Mouse (Mus musculus) liver, embryonic 12.5 days (tissue): ENCODE data around the gene Tnfrsf8. TPM values are rescaled to one million over a fixed set of nuclear protein-coding genes. Genes with fewer than 3 reads are reported as not detected.

Source experiments
- ATAC-seq: fragments of 200-750 bp; cut with Nextera tagmentation; 2 replicates; pipeline ENCODE4 v1.8.0; 2017; ENCODE audit warnings: moderate number of reproducible peaks, mild to moderate bottlenecking, moderate library complexity
- H3K27ac ChIP-seq: fragments of 300-500 bp; sonication (generic); 2 replicates; pipeline ENCODE4 v1.5.1; 2016; ENCODE audit warnings: mild to moderate bottlenecking
- H3K27me3 ChIP-seq: fragments of 300-500 bp; sonication (generic); replicated peaks from 2 replicates; pipeline ENCODE4 v1.6.1; 2016; ENCODE audit warnings: mild to moderate bottlenecking, moderate library complexity
- H3K36me3 ChIP-seq: fragments of 300-500 bp; sonication (generic); 2 replicates; pipeline ENCODE4 v1.6.1; 2016; ENCODE audit warnings: mild to moderate bottlenecking, moderate library complexity
- H3K4me1 ChIP-seq: fragments of 300-500 bp; sonication (generic); 2 replicates; pipeline ENCODE4 v1.6.1; 2016
- H3K4me2 ChIP-seq: fragments of 300-500 bp; sonication (generic); 2 replicates; pipeline ENCODE4 v1.6.1; 2016; ENCODE audit warnings: mild to moderate bottlenecking, moderate library complexity
- H3K4me3 ChIP-seq: fragments of 300-500 bp; sonication (generic); 2 replicates; pipeline ENCODE4 v1.5.1; 2016; ENCODE audit warnings: mild to moderate bottlenecking, moderate library complexity
- H3K9ac ChIP-seq: fragments of 300-500 bp; sonication (generic); 2 replicates; pipeline ENCODE4 v1.6.1; 2016; ENCODE audit warnings: mild to moderate bottlenecking, moderate library complexity
- H3K9me3 ChIP-seq: fragments of 300-500 bp; sonication (generic); replicated peaks from 2 replicates; pipeline ENCODE4 v1.6.1; 2016; ENCODE audit warnings: mild to moderate bottlenecking, moderate library complexity
- WGBS: fragments of 180-500 bp; shearing (Covaris S2); methylation state at CpG from one replicate; pipeline ENCODE4 v1.1.7; 2016; ENCODE audit not compliant: insufficient replicate concordance; 5-methylcytosine and 5-hydroxymethylcytosine counted together
- polyA plus RNA-seq: library from polyadenylated mRNA; unstranded; fragments of >200 nt; fragmentation: Nextera tagmentation; extraction: Ambion mirVana; gene quantifications from 2 replicates; pipeline ENCODE4 v1.2.1, GENCODE M21; 2016

Tnfrsf8 gene
- polyA plus RNA-seq, 1 experiment from 2014 or later: not detected

DNA sequence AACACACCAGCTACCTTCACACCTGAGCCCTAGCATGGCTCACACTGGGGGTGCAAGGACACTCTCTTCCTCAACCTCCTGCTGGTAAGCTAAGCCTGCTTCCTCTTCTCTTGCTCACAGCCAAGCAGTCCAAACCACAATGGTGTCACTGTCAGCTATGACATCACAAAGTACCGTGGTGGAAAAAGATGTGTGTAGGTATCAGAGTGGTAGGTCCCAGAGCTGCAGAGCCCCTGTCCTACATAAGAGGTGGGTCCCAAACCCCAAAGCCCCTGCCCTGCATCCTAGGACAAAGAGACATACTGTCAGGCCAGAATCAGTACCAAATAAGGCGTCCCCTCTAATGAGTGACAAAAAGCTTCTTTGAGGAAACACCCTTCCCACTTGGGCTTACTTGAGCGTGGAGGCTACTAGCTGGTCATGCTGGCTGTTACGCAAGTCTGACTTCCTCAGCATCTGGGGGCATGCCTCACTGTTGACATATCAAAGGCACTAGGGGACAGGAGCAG, 74.2 kb downstream of the Tnfrsf8 start:
- Histone ChIP-seq H3K9ac (no peak overlapping the region), H3K27ac (no peak overlapping the region), H3K4me1 (peaks cover 11% of the 10 kb centered on the region; the same call in 1 of the 2 replicates), H3K9me3 (no peaks in the 10 kb centered on the region), H3K4me3 (no peak overlapping the region), H3K27me3 (peaks cover 18% of the 10 kb centered on the region), H3K36me3 (no peaks in the 10 kb centered on the region), H3K4me2 (no peak overlapping the region)
- peak; percentile 51 for ATAC-seq
- 32% methylated on average over 4 of the region's 4 CpGs for WGBS

DNA sequence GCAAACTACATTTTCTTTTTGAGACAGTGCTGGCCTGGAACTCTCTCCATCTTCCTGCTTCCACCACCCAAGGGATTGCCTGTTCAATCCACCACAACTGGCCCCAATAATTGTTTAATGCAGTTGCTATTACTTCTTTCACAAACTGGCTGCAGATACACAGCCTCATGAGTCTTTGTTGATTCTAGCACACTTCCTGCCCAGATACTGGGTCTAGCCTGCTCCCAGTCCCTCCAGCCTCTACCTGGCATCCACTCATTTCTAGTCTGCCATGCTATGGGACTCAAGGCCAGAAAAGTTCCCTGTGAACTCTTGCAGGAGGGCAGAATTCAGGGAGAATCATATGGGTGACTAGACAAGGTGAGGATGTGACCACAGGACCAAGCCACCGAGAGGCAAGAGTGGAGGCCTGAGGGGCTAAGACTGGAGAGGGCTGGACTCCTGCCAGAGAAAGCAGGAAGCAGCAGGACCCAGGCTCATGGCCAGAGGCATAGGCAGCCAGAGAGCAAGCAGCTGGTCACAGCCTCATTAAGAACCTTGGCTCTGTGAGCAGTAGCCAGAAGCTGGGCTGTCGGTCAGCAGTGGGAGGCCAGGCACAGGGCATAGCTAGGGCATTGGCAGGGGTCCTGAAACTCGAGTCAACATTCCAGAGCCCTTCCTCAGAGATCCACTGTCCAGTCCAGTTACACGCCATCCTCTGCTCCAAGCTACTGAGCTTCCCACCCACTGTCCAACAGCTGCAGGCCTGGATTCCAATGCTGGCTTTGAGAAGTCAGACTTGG, 75.7 kb downstream of the Tnfrsf8 start:
- 0 out of 2 replicates have a peak, but pooled peaks cover 3% of the 10 kb centered on the region for H3K27me3 ChIP-seq
- no peaks in the 10 kb centered on the region for H3K36me3 ChIP-seq
- H3K9me3 ChIP-seq: no peaks in the 10 kb centered on the region
- ATAC-seq: no peak
- 58% methylated on average over 4 of the region's 4 CpGs for WGBS
- H3K4me2 ChIP-seq: no peak overlapping the region
- no peak overlapping the region for H3K4me3 ChIP-seq
- peaks cover 9% of the 10 kb centered on the region; the same call in 1 of the 2 replicates for H3K4me1 ChIP-seq
- H3K27ac ChIP-seq: peak overlapping the region; percentile 8; the same call in 1 of the 2 replicates
- no peak overlapping the region for H3K9ac ChIP-seq

DNA sequence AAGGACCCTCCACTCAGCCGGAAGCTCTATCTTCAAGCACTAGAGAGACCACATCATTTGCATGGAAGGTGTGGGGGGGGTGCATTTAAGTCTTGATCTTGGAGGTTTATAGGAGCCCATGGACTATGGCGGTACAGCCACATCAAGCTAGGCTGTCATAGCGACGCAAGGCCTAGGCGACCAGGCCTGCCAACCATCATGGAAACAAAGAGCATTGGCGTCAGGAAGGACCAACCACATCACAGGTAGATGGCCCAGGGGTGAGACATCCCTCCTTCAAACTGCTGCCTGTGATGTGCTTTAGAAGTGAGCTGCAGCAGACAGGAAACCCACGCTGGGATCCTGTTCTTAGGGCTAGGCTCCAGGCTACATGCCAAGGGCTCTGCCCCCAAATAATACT, 78.9 kb downstream of the Tnfrsf8 start:
- Histone ChIP-seq H3K27ac (no peak overlapping the region), H3K36me3 (no peaks in the 10 kb centered on the region), H3K9ac (no peak overlapping the region), H3K9me3 (no peaks in the 10 kb centered on the region), H3K4me1 (0 out of 2 replicates have a peak, but pooled peaks cover 9% of the 10 kb centered on the region), H3K27me3 (no peaks in the 10 kb centered on the region), H3K4me2 (no peak overlapping the region), H3K4me3 (no peak overlapping the region)
- no peak for ATAC-seq
- 78% methylated on average over 7 of the region's 7 CpGs for WGBS

DNA sequence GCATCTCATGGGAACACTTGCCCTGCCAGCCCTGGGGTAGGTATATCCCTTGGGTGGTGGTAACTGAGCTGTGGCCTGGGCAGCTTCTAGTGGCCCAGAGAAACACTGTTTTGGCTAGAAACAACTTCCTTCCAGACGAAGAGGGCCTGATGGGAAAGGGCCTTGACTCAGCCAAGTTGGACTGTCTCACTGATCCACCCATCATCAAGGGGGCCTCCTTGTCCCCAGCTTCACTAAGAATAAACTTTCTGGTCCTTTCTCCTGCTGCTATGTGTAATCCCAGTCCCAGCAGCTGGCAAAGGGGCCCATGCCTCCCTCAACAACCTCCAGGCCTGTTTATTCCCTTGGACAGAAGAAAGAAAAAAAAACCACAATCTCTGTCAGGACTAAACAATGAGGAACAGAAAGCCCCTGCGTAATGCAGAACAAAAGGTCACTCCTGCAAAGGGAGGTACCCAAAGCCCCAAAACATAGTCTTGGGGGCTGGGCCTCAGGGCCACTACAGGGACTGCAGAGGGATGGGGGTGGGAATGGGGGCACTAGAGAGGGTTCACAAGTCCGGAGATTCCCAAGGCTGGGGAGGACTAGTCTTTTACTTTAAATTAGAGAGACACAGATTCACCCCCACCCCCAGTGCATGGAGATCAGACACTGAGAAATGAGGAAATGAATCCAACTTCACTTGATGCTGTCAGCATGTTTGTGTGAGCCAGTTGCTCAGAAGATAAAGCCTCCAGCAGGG, 81.3 kb downstream of the Tnfrsf8 start:
- Histone ChIP-seq H3K27me3 (no peaks in the 10 kb centered on the region), H3K9ac (0 out of 2 replicates have a peak overlapping the region, but pooled peaks have one; percentile 6), H3K4me2 (no peak overlapping the region), H3K4me3 (no peak overlapping the region), H3K27ac (peak overlapping the region; percentile 43; the same call in 1 of the 2 replicates), H3K9me3 (no peaks in the 10 kb centered on the region), H3K4me1 (0 out of 2 replicates have a peak, but pooled peaks cover 5% of the 10 kb centered on the region), H3K36me3 (no peaks in the 10 kb centered on the region)
- 34% methylated on average over 3 of the region's 3 CpGs for WGBS
- no peak for ATAC-seq

DNA sequence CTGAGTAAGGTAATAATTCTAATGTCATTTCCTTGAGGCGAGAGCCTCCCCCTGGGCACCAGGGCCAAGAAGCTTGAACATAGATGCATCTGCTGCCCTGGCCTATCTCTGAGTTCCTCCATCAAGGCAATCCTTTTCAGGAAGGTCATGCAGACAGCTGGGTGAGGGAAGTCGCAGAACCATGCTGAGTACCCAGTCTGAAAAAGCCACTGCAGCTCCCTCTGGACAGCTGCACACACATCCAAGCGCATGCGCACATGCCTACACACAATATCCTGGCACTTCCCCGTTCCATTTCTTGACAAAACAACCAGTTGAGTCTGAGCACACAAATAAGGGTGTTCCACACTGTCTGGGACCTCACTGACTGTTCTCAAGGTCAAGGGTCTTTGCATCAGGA, 83.2 kb downstream of the Tnfrsf8 start:
- no peak overlapping the region for H3K4me2 ChIP-seq
- 78% methylated on average over 5 of the region's 5 CpGs for whole genome bisulfite sequencing
- H3K9me3 ChIP-seq: no peaks in the 10 kb centered on the region

DNA sequence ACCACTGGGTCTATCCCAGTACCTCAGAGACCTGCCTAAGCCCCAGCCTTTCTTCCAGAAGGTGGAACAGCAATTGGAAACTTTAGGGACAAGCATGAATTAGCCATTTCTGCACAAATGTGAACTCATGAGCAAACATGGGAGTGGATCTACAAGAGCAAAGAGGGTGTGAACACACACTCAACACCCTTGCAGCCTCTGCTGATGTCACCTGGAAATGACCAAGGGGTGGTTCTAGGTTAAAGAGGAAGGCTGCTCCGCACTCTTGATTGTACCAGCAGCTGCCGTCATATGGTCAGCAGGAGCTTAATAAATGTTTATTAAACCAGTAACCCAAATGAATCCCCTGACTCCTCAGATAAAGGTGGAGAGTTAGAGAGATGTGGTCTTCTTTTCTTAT, 84.3 kb downstream of the Tnfrsf8 start:
- 0 out of 2 replicates have a peak, but pooled peaks cover 5% of the 10 kb centered on the region for H3K4me1 ChIP-seq
- no peak overlapping the region for H3K9ac ChIP-seq
- WGBS: 91% methylated on average over 2 of the region's 2 CpGs
- no peak for ATAC-seq
- no peaks in the 10 kb centered on the region for H3K36me3 ChIP-seq
- H3K4me2 ChIP-seq: no peak overlapping the region
- no peaks in the 10 kb centered on the region for H3K9me3 ChIP-seq
- H3K4me3 ChIP-seq: no peak overlapping the region
- H3K27me3 ChIP-seq: no peaks in the 10 kb centered on the region
- no peak overlapping the region for H3K27ac ChIP-seq

More for the DNA sequence above, 83.2 kb downstream of the Tnfrsf8 start:
- Histone ChIP-seq H3K36me3 (no peaks in the 10 kb centered on the region), H3K4me1 (0 out of 2 replicates have a peak, but pooled peaks cover 5% of the 10 kb centered on the region), H3K9ac (no peak overlapping the region), H3K4me3 (no peak overlapping the region), H3K27me3 (no peaks in the 10 kb centered on the region), H3K27ac (no peak overlapping the region)
- no peak for ATAC-seq

DNA sequence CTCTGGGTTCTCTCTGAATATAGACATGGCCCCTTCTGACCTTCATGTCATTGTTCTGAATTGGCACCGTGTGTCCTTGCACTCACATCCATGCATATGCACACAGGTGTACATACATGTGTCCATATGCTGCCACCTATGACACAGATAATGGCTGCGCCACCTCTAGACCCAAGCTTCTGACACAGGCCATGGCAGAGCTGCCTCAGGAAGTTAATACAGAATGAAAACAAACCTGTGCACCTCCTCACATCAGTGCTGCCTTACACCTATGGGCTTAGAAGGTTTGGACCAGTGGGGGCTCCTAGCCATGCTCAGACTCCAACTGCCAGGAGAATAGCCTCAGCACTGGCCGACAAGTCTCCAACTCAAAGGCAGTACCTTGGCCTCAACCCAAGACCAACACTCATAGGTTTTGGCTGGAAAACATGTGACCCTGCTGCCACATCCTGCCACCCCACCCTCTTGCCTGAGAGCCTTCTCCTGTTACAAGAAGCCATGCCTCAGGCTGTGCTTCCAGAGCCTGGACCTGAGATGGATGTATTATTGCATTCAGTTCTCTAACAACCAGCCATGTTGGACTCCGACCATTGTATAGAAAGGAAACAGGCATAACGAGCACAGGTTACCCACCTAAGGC, 85.3 kb downstream of the Tnfrsf8 start:
- peaks cover 7% of the 10 kb centered on the region; the same call in 1 of the 2 replicates for H3K36me3 ChIP-seq
- H3K4me2 ChIP-seq: no peak overlapping the region
- H3K27ac ChIP-seq: no peak overlapping the region
- H3K27me3 ChIP-seq: no peaks in the 10 kb centered on the region
- H3K4me3 ChIP-seq: no peak overlapping the region
- H3K9me3 ChIP-seq: no peaks in the 10 kb centered on the region
- no peak for ATAC-seq
- 71% methylated on average over 5 of the region's 5 CpGs for WGBS
- H3K9ac ChIP-seq: no peak overlapping the region
- 0 out of 2 replicates have a peak, but pooled peaks cover 5% of the 10 kb centered on the region for H3K4me1 ChIP-seq

DNA sequence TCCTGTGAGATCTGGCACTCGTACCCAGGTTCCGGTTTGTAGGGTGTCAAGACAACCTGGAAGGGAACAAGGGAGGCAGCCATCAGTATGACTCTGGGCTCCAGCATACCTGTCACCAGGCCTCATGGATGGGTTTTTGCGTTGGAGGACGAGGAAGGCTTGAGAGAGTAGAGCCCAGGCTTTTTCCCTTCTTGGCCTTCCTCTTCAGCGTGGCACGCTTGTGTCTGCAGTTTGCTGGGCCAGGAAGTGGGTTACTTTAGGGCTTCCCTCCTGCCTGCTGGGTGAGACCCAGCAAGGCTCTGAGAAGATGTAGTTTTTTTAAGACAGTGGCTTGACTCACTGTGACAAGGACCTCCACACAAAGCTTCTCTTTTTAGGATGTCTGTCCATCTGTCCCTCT, 85.9 kb downstream of the Tnfrsf8 start:
- Histone ChIP-seq H3K36me3 (peaks cover 7% of the 10 kb centered on the region; the same call in 1 of the 2 replicates), H3K27me3 (no peaks in the 10 kb centered on the region), H3K4me3 (no peak overlapping the region), H3K4me1 (0 out of 2 replicates have a peak, but pooled peaks cover 4% of the 10 kb centered on the region), H3K27ac (no peak overlapping the region), H3K4me2 (no peak overlapping the region), H3K9ac (no peak overlapping the region), H3K9me3 (no peaks in the 10 kb centered on the region)
- WGBS: 63% methylated on average over 6 of the region's 6 CpGs
- no peak for ATAC-seq

DNA sequence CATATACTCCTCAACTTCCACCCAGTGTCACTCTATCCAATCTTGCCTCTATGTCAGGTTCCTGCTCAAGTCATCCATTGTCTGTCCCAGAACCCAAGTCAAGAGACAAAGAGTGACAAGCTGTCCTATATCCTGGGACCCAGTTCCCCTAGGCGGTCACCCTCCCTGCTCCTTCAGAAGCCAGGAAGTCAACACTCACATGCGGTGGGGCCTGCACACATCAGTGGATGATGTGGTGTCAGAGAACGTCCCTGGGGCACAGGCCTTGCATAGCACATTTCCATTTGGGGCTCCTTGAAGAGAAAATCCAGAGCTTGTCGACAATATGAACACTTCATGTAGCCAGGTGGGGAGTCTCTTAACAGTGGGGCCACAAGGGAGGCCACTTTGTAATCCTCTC, 90.4 kb downstream of the Tnfrsf8 start:
- no peak overlapping the region for H3K27ac ChIP-seq
- no peak overlapping the region for H3K4me2 ChIP-seq
- no peak for ATAC-seq
- no peaks in the 10 kb centered on the region for H3K27me3 ChIP-seq
- H3K9me3 ChIP-seq: no peaks in the 10 kb centered on the region
- 83% methylated on average over 4 of the region's 4 CpGs for WGBS
- H3K4me1 ChIP-seq: peaks cover 24% of the 10 kb centered on the region
- no peak overlapping the region for H3K9ac ChIP-seq
- H3K4me3 ChIP-seq: no peak overlapping the region
- H3K36me3 ChIP-seq: peaks cover 7% of the 10 kb centered on the region; the same call in 1 of the 2 replicates

DNA sequence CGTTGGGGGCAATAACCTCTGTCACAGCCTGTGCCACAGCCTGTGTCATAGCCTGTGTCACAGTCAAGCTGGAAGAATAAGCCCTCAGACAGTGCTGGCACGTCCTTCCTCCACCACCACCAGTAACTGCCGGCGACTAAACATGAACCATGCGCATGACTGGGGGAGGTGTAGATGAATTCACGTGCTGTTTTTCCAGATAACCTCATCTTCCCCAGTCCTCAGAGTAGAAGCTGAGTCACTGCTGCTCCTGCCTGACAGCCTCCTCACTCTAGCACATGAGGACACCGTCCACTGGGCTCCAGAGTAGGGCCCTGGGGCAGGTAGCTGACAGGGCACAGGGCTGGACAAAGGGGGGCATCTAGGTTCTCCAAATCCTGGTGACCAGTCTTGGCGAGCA, 92.9 kb downstream of the Tnfrsf8 start:
- Histone ChIP-seq H3K36me3 (peaks cover 7% of the 10 kb centered on the region; the same call in 1 of the 2 replicates), H3K9ac (peak overlapping the region; percentile 23), H3K9me3 (no peaks in the 10 kb centered on the region), H3K4me3 (no peak overlapping the region), H3K4me1 (peaks cover 29% of the 10 kb centered on the region), H3K27ac (peak overlapping the region; percentile 70), H3K4me2 (peak overlapping the region; percentile 22; the same call in 1 of the 2 replicates), H3K27me3 (no peaks in the 10 kb centered on the region)
- peak; percentile 97 for ATAC-seq
- 19% methylated on average over 8 of the region's 8 CpGs for WGBS

DNA sequence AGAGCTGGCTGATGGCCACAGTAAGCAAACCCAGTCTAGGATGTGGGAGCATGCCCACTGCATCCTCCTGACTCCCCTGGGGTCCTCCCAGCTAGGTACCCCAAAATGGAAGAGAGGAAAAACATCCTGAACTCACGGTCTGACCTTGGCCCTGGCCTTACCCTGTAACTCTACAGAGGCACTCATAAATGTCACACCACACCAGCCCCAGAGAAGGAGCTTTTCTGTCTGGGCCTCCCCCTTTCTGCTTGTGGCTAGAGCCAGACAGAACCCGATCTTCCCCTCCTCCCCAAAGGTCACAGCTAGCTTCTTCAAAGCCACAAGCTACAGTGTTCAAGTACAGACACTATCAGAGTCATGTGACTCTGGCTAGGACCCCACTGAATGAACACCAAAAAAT, 93.6 kb downstream of the Tnfrsf8 start:
- H3K27me3 ChIP-seq: no peaks in the 10 kb centered on the region
- peaks cover 29% of the 10 kb centered on the region for H3K4me1 ChIP-seq
- peaks cover 7% of the 10 kb centered on the region; the same call in 1 of the 2 replicates for H3K36me3 ChIP-seq
- WGBS: 49% methylated on average over 2 of the region's 2 CpGs
- peak overlapping the region; percentile 70 for H3K27ac ChIP-seq
- H3K9me3 ChIP-seq: no peaks in the 10 kb centered on the region
- H3K4me2 ChIP-seq: peak overlapping the region; percentile 22; the same call in 1 of the 2 replicates
- H3K4me3 ChIP-seq: no peak overlapping the region
- no peak for ATAC-seq
- H3K9ac ChIP-seq: peak overlapping the region; percentile 14
